Mouse (Mus musculus): ENCODE data around the gene Ap1ar. TPM values are rescaled to one million over a fixed set of nuclear protein-coding genes. Genes with fewer than 3 reads are reported as not detected.

The Ap1ar gene
- total RNA-seq, 2 experiments from 2014 or later: 81.7 to 89.0 TPM

- intact Hi-C loops (cut with DNase I): loop anchor here (1.0 to 2.0 kb wide), 2 partner anchors 46 to 60 kb away; partner anchors contain the start of gene Fam241a
These were observed 547 bp downstream of the Ap1ar start for GRCm38 (mm10) chr3:127836798-127837153.

GRCm38 (mm10) chr3:127835594-127835993, 1.7 kb downstream of the Ap1ar start:
- no peak for TF ChIP-seq CTCF (IDR thresholded peaks at IDR 0.05)
- intact Hi-C loops (cut with DNase I): no loop called here

More at GRCm38 (mm10) chr3:127836798-127837153, 547 bp downstream of the Ap1ar start:
- H3K27ac ChIP-seq: peak overlapping the region; percentile 73
- peak overlapping the region; percentile 81 for H3K4me3 ChIP-seq
- DNase-seq (ENCODE audit: extremely low spot score in 1 of 2, low spot score in 2 of 2): no peak
- no peak for TF ChIP-seq CTCF (IDR thresholded peaks at IDR 0.05)

DNA sequence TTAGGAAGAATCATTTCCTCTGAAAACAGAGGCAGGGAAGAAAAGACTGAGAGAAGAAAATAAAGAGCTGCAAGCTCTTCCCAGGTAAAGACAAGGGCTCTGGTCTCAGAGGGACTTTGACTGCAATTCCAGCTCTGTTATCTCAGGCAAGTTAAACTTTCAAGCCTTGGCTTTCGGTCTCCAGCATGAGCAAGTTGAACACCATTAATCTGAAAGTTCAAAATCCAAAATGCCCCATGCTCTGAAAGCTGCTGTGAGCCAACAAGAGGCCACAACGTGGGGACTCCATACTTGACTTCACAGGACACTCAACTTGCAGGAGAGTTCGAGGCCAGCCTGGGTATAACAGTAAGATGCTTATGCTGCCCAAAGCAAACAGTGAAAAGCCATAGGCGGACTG, 3.3 kb downstream of the Ap1ar start:
- no peak for TF ChIP-seq CTCF (IDR thresholded peaks at IDR 0.05)
- no peak for DNase-seq (ENCODE audit: extremely low spot score in 1 of 2, low spot score in 2 of 2)

More at GRCm38 (mm10) chr3:127835594-127835993, 1.7 kb downstream of the Ap1ar start:
- Histone ChIP-seq H3K27ac (no peak overlapping the region), H3K4me3 (peak overlapping the region; percentile 81; the same call in 1 of the 2 replicates)
- no peak for DNase-seq (ENCODE audit: extremely low spot score in 1 of 2, low spot score in 2 of 2)

DNA sequence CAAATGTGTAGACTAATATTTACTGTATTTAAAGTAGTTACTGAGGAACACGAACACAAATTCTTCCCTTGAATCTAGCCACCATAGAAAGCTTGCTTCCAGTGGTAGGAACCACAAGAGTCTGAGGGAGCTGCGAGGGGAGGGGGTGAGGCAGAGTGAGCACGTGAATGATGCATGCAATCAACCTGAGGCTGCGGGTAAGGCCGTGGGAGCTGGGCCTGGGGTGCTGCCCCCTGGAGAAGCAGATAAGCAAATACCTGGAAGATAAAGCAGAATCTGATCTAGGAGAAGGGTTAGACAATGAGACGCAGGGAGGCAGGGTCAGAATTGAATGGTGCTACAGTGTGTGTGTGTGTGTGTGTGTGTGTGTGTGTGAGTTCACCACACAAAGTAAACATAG, 6.2 kb downstream of the Ap1ar start:
- no peak for TF ChIP-seq CTCF (IDR thresholded peaks at IDR 0.05)
- no peak for DNase-seq (ENCODE audit: extremely low spot score in 1 of 2, low spot score in 2 of 2)
- intact Hi-C loops (cut with DNase I): no loop called here
- no peak overlapping the region for H3K4me3 ChIP-seq
- no peak overlapping the region for H3K27ac ChIP-seq

More for the DNA sequence above, 3.3 kb downstream of the Ap1ar start:
- no peak overlapping the region for H3K4me3 ChIP-seq
- intact Hi-C loops (cut with DNase I): no loop called here
- no peak overlapping the region for H3K27ac ChIP-seq

- no peak for DNase-seq (ENCODE audit: extremely low spot score in 1 of 2, low spot score in 2 of 2)
- H3K27ac ChIP-seq: no peak overlapping the region
- intact Hi-C loops (cut with DNase I): no loop called here
- TF ChIP-seq CTCF (IDR thresholded peaks at IDR 0.05): no peak
- H3K4me3 ChIP-seq: no peak overlapping the region
These were observed 7.1 kb downstream of the Ap1ar start for GRCm38 (mm10) chr3:127830183-127830582.

- H3K4me3 ChIP-seq: no peak overlapping the region
- no peak overlapping the region for H3K27ac ChIP-seq
- TF ChIP-seq CTCF (IDR thresholded peaks at IDR 0.05): no peak
- no peak for DNase-seq (ENCODE audit: extremely low spot score in 1 of 2, low spot score in 2 of 2)
- intact Hi-C loops (cut with DNase I): no loop called here
These were observed 10.2 kb downstream of the Ap1ar start for GRCm38 (mm10) chr3:127827123-127827522.

- Histone ChIP-seq H3K27ac (no peak overlapping the region), H3K4me3 (no peak overlapping the region)
- no peak for TF ChIP-seq CTCF (IDR thresholded peaks at IDR 0.05)
- no peak for DNase-seq (ENCODE audit: extremely low spot score in 1 of 2, low spot score in 2 of 2)
- intact Hi-C loops (cut with DNase I): no loop called here
These were observed 10.8 kb downstream of the Ap1ar start for GRCm38 (mm10) chr3:127826503-127826902.

- TF ChIP-seq CTCF (IDR thresholded peaks at IDR 0.05): no peak
- Histone ChIP-seq H3K4me3 (no peak overlapping the region), H3K27ac (no peak overlapping the region)
- intact Hi-C loops (cut with DNase I): no loop called here
- no peak for DNase-seq (ENCODE audit: extremely low spot score in 1 of 2, low spot score in 2 of 2)
These were observed 13.1 kb downstream of the Ap1ar start for GRCm38 (mm10) chr3:127823886-127824863.

DNA sequence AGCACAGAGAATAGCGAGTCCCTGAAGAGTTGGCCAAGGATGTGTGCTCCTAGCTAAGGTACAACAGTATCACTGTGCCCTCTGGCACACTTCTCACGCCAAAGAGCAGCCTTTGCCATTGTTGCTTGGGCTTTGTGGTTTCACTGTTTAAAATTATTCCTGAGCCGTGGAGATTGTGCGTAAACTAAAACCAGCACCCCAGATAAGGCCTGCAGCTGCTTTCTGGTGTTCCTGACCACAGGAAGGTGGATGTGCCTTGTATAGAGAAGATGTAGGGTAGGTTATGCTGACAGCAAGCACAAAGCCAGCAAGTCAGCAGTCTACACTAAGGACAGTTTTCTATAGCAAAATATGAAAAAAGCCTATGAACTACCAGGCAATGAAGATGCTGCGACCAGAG, 16.1 kb downstream of the Ap1ar start:
- Histone ChIP-seq H3K27ac (no peak overlapping the region), H3K4me3 (no peak overlapping the region)
- intact Hi-C loops (cut with DNase I): no loop called here
- no peak for TF ChIP-seq CTCF (IDR thresholded peaks at IDR 0.05)
- DNase-seq (ENCODE audit: extremely low spot score in 1 of 2, low spot score in 2 of 2): no peak

DNA sequence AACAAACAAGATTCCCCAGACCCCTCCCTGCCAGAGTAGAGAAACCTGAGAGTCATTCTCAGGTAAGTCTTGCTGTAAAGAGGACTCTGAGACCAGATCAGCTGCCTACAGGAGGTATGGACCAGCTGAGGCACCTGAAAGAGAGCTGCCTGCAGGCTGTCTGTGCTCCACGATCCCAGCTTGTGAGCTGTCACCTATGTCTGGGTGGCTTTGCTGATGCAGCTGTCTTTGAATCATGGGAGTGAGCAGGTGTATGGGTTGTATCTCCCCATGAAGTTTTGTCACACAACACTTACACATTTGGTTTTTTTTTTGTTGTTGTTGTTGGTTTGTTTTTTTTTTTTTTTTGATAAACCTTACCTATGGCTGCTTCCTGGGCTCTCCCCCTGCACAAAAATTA, 16.9 kb downstream of the Ap1ar start:
- no peak for TF ChIP-seq CTCF (IDR thresholded peaks at IDR 0.05)
- Histone ChIP-seq H3K27ac (no peak overlapping the region), H3K4me3 (no peak overlapping the region)
- intact Hi-C loops (cut with DNase I): no loop called here
- DNase-seq (ENCODE audit: extremely low spot score in 1 of 2, low spot score in 2 of 2): no peak

DNA sequence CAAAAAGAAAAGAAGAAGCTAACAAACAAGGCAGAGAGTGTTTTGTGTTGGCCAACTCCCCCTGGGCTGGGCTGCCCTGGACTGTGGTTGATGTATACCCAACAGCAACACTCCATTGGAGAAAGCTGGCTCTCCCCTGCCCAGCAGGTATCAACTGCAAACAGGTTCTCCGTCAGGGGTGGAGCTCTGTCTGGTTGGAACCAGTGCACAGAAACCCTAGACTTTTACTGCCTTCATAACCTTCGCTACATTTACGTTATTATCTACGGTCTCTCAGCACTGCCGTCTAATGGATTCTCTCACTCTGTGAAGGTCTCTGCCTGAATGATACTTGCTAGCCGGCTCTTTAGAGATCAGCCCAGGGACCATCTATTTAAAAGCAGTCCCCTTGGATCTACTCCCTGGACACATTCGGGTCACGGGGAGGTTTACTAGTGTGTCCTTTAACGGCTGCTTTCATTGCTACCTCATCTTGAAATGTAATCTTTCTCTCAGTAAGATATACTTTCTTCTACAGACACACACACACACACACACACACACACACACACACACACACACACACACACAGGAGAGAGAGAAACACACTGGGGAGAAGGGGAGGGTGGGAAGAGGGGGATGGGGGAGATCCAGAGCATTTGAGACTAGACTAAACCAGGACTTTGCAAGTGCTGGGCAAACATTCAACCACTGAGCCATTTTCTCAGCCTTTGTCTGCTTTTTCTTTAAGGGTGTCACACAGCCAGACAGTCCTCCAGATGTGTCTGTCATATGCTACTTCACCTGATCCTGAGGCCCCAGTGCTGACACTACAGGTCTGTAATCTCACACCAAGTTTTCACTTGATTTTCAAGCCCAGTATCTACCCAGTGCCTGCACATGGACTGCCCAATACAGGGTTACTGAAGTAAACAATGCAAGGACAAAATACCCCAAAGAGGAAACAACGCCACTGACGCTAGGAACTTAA, 18.3 kb downstream of the Ap1ar start:
- intact Hi-C loops (cut with DNase I): no loop called here
- Histone ChIP-seq H3K4me3 (no peak overlapping the region), H3K27ac (no peak overlapping the region)
- no peak for DNase-seq (ENCODE audit: extremely low spot score in 1 of 2, low spot score in 2 of 2)
- TF ChIP-seq CTCF (IDR thresholded peaks at IDR 0.05): no peak
